Mouse (Mus musculus) urinary bladder, postnatal 4 days (tissue): ENCODE data around the gene Zbtb42.

ENCODE experiments used
- DNase-seq, 2 experiments: peaks; one replicate each; pipeline ENCODE4 v3.0.0; 2021 to 2022; ENCODE audit warnings: low spot score in 2 of 2

The Zbtb42 gene

DNA sequence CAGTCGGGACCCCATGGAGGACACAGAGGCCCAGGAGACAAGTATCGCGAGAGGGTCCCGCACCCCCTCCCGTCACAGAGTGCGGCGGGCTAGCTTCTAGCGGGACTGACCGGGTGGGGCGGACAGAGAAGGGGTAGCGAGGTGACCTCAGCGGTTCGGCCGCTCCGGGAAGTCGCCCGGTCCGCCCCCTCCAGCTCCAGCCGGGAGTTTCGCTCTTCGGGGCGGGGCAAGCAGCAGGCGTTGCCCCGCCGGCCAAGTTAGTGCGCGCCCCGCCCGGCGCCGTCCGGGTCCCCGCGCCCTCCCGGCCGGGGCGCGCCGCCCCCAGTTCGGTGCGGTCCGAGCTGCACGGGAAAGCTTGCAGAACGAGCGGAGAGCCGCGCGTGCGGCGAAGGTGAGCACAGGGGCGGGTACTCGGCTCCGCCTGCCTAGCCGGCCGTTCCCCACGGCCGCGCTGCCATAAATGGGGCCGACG lies at the start of gene Zbtb42:
Gene Zbtb42 (plus strand): TSS at position 274 of the 472 bp plus-strand sequence.
- DNase-seq: peak; percentile 73 to 82

DNA sequence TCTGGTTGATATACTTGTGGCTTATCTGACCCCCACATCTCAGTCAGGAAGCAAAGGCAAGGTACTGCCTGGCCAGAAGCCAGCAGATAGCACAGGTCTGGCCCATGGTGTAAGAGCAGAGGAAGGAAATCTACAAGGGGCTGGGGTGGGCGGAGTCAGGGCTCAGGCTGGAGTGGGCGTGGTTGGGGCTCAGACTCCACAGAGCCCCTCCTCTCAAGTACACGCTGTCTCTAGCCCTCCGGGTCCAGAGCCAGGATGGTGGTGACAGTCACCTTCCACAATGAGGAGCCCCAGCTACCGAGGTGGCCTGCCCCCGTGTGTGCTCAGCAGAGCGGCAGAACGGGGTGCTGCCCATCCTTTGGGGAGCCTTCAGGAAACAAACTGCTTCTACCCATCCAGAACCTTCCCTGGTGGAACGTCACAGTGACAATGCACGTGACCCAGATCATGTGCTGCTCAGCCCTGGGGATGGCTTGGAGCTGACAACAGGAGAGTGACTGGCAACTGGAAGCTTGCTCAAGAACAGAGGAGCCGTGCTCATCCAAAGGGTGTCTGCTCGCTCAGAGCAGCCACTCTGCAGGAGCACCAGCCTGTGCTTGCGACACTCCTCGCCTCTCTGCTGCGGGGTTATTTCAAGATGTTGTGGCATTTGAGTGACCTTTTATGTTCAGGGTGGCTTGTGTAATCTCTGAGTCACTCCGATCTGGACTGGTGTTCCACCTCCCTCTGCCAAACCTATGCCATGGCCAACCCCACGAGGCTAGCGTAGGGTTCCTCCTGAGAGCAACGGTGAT lies 49.5 kb upstream of the Zbtb42 start:
- peak in 1 of 2 experiments; percentile 38 for DNase-seq

- no peak for DNase-seq
Measured at GRCm38 (mm10) chr12:112630029-112630428, 48.6 kb upstream of the Zbtb42 start.

GRCm38 (mm10) chr12:112630796-112631195 lies 47.8 kb upstream of the Zbtb42 start:
- no peak for DNase-seq

- DNase-seq: no peak
Measured at GRCm38 (mm10) chr12:112631472-112631871, 47.2 kb upstream of the Zbtb42 start.

- DNase-seq: no peak
Measured at GRCm38 (mm10) chr12:112632084-112632777, 46.4 kb upstream of the Zbtb42 start.

DNA sequence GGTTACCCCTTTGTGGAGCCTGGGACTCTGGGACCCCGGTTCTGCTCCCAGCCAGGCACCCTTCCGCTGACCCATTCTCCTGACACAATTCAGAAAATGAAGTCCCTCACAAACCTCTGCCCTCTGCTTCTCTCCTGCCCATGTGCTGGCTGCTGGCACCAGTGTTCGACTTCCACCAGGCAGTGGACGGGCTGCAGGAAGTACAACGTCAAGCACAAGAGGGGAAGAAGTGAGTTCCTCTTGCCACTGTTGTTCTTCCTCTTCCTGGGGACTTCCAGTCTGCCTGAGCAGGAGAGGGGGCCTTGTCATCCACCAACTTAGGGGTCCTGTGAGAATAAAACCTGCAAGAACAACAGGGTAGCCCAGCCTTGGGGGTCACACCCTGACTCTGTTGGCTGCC lies 45.7 kb upstream of the Zbtb42 start:
- no peak for DNase-seq

DNA sequence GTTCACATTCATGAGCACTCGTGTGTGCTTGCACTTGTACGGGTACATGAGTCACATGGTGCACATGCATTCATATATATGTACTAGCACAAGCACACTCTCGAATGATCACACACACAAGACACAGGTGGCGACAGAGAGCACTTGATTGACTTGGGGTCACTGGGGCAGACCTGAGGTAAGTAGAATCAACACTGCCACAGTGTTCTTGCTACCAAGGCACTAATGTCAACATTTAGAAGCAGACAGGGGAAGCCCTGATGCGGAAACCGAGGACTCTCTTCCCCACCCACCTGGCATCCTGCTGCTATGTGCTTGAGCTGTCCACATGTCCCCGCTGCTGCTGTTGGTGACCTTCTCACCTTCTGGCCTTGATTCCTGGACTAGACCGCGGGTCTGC lies 44.9 kb upstream of the Zbtb42 start:
- DNase-seq: no peak

DNA sequence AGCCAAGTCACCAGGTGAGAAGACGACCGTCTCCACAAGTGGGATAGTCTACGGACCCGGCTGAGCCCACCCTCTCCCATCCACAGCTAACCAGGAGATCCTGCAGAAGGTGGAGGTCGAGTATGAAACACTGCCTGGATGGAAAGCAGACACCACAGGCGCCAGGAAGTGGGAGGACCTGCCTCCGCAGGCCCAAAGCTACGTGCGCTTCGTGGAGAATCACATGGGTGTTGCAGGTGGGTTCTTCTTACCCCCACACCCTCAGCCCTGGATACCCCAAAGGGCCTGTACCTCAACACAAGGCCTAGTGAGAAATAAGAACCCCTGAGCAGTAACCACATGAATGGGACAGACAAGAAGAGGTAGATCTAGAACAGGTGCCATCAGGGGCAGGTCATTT lies 39.1 kb upstream of the Zbtb42 start:
- DNase-seq: no peak

DNA sequence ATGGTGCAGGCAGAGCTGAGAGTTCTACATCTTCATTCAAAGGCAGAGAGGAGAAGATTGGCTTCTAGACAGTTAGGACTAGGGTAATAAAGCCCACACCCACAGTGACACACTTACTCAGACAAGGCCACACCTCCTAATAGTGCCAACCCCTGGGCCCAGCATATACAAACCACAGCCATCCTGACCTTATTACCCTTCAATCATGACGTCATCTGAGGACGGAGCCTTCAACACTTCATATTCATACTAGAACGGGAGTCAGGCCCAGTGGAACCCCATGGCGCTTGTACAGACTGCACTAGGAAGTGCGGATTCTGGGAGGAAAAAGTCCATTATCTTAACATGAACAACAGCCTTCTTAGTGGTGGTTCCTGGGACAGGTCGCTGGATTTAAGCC lies 35.5 kb upstream of the Zbtb42 start:
- DNase-seq: no peak

DNA sequence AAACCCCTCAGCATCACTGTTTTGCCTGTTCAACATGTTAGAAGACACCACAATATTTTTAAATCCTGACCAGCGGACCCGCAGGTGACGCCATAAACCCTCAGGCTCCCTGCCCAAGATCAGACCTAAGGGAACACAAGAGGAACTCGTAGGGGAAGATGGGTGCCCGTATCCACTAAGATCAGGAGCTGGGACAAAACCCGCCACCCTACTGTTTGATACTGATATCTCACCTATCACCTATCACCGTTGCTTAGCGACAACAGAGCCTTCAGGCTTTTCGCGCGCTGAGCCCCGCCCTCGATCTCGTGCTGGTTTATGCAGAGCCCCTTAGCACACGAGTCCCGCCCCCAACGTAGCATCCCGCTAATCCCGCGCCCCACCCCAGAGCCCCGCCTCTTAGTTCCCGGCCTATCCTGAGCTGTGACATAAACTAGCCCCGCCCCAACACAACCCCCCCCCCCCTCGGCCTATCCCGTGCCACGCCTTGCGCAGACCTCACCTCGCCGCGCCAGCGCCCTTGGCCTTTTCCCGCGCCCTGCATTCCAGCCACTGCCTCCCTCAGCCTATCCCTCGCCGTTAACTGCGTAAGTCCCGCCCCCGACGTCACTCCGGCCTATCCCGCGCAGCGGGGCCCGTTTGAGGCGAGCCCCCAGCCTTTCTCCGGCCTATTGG lies 34.3 kb upstream of the Zbtb42 start, which contains the start of gene Siva1:
Gene Siva1 (plus strand): TSS at position 500 of the 675 bp plus-strand sequence.
- peak; percentile 99 for DNase-seq

DNA sequence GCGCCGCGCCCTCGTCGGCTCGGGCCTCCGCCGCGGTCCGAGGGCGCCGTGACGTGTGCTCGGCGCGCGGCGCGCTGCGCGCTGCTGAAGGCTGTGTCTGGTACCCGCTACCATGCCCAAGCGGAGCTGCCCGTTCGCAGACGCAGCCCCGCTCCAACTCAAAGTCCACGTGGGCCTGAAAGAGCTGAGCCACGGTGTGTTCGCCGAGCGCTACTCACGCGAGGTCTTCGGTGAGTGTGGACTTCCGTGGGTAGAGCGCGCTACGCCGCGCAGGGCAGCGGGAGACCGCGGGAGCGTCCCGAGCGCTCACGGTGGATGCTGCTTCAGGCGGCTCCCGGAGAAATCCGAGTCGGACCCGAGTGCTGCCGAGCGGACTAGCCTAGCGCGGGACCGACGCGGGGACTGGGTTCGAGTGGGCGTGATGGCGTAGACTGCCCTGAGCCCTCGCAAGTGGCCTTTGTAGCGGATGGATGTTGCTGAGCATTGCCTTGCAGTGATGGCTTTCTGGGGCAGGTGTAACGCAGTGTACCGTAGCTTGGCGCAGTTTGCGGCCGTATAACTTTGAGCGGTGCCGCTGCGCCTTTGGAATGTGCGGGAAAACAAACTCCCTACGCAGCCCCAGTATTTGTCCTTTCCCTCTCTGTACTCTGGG lies 33.6 kb upstream of the Zbtb42 start:
- DNase-seq: no peak

- no peak for DNase-seq
Measured at GRCm38 (mm10) chr12:112646139-112646538, 32.5 kb upstream of the Zbtb42 start.

DNA sequence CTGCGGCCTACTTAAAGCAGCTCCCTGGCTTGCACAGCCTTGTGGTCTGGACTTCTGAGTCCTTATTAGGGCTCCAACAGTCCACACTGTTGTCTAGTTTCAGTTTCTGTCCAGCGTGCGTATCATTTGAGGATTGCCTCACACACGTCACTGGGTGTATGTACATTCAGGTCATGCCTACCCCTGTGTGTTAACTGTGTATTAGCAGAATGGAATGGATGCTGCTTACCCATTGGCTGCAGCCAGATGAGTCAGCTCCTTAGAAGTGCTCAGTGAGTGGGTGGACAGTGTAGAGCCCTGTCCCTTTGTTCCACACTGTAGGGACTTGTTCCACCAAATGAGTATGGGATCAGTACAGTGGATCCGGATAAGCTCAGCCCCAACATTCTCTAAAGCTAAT lies 30.5 kb upstream of the Zbtb42 start:
- no peak for DNase-seq

DNA sequence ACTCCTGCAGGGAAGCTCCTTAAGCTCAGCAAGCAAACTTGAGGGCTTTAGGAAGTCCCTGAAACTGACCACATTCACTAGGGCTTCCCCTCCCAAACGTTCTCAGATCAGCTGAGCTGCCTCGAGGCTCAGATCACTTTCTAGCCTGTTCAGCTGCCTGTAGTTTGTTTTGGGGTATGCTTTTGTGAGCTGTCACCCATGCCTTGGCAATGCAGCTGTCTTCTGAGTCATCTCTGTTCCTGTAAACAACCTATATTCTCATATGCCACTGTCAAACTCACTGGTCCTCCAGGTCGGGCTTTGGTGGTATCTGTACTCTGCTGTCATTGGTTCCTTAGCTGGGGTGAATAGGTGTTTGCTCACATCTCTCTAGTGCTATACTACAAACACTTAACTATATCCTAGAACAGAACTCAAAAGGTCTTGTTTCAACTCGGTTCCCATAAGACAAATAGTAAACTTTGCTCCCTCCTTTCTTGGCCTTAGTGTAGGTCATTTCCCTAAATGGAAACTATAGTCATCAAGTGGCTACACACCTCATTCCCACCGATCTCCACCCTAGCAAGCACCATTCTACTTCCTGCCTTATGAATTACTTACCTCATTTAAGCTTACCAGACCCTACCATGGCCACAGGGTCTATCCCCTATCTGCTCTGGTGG lies 26.7 kb upstream of the Zbtb42 start:
- DNase-seq: no peak

- peak; percentile 72 to 87 for DNase-seq
Measured at GRCm38 (mm10) chr12:112653157-112653824, 25.3 kb upstream of the Zbtb42 start.

DNA sequence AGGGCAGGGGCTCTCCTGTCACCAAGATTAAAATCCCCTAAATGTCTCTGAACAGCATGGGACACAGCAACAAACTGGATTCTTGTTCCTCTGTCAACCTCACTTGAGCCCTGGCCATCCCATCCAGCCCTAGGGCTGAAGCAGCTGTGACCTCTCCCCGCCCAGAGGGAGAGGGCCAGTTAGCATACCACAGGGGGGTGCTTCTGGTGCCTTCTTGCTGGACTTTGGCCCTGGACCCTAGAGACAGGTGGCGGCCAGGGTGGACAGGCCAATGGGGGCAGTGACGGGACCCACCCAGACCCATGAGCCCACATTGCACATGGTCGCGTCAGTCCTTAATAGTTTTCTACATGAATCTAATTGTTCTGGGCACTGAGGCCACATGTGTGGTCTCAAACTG lies 24.6 kb upstream of the Zbtb42 start:
- no peak for DNase-seq

DNA sequence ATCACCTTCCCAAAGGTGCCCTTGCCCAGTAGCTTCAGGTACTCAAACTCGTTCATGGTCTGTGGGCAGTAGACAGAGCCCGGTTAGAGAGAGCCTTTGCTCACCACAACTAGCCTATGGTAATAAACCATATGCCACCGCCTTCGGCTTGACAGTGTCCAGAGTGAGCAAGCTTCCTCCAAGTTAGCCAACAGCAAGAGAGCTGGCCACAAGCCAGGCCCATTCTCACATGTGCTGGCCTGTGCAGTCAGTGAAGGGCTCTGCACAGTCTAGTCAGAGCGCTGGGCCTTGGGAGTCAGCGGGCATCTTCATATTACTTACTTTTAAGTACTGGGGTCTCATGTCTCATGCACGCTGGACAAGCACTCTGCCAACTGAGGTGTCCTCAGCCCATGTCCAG lies 20.0 kb upstream of the Zbtb42 start:
- DNase-seq: no peak

GRCm38 (mm10) chr12:112659109-112659508 lies 19.5 kb upstream of the Zbtb42 start:
- DNase-seq: peak; percentile 63 to 85

GRCm38 (mm10) chr12:112660576-112661326 lies 17.9 kb upstream of the Zbtb42 start:
- DNase-seq: peak; percentile 67 to 75
